Mouse (Mus musculus): ENCODE results near the gene Lgals3bp. TPM values are rescaled to one million over a fixed set of nuclear protein-coding genes. Genes with fewer than 3 reads are reported as not detected.
A peak's percentile ranks its signal among the peaks of the same experiment; 100 is the strongest.

The Lgals3bp gene
- polyA plus RNA-seq (2016; fragmentation: Nextera tagmentation; extraction: Ambion mirVana) = 5.1 and 6.2 TPM in 2 replicates

- Histone ChIP-seq H3K27me3 (ENCODE audit: insufficient read depth, poor library complexity, severe bottlenecking) (peaks cover 5% of the 10 kb centered on the region), H3K4me1 (peaks cover 56% of the 10 kb centered on the region), H3K36me3 (peaks cover 12% of the 10 kb centered on the region), H3K4me3 (no peak within 1 kb of the TSS), H3K9me3 (no peaks in the 10 kb centered on the region), H3K27ac (peak within 1 kb of the TSS; percentile 86)
- 35% methylated on average over 7 of the region's 7 CpGs for WGBS
- peak; percentile 79 for DNase-seq (ENCODE audit: low spot score)
These were observed at the start of gene Lgals3bp for GRCm38 (mm10) chr11:118401760-118402280. Gene Lgals3bp, minus strand, starts transcription at chr11:118402092.

DNA sequence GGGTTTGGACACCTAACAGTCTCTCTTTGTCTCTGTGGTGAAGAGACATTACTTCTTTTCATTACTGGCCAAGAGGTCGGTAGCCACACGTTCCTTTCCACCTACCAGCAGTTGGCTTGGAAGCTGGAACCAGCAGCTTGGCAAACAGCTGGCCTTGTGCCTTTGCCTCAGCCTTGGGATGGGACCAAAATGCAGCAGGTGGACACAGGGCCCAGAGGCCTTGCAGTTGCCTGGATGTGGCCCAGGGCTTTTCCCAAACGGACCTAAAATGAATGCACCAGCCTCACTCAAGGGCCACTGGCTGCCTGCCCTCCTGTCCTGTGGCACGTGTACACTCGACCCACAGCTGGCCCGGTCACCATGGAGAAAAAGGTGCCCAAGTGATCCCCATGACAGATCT lies 49.3 kb upstream of the Lgals3bp start:
- Histone ChIP-seq H3K4me1 (peaks cover 10% of the 10 kb centered on the region; the same call in 1 of the 2 replicates), H3K4me3 (no peak overlapping the region), H3K27ac (no peak overlapping the region), H3K9me3 (no peaks in the 10 kb centered on the region), H3K36me3 (no peaks in the 10 kb centered on the region), H3K27me3 (ENCODE audit: insufficient read depth, poor library complexity, severe bottlenecking) (peaks cover 21% of the 10 kb centered on the region; the same call in 1 of the 2 replicates)
- DNase-seq (ENCODE audit: low spot score) = no peak
- WGBS = 81% methylated on average over 6 of the region's 6 CpGs

DNA sequence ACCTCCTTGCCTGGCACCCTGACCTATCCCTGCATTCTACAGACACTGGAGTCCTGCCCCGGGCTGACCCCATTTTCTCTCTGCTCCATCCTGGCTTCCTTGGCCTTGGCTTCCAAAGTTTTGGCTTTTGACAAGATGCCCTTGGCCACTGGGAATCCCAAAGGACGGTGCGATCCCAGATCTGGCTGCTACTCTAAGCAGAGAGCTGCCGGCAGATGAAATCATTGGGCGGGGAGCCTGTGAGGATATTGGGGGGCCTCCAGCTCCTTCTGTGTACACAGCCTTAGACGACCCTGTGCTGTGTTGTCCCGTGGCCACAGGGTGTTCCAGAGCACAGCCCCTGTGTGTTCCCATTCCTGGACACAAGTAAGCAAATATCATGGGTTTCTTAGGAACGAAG lies 46.5 kb upstream of the Lgals3bp start:
- no peaks in the 10 kb centered on the region for H3K9me3 ChIP-seq
- 77% methylated on average over 8 of the region's 8 CpGs for WGBS
- H3K4me1 ChIP-seq = 0 out of 2 replicates have a peak, but pooled peaks cover 4% of the 10 kb centered on the region
- H3K27ac ChIP-seq = no peak overlapping the region
- H3K27me3 ChIP-seq (ENCODE audit: insufficient read depth, poor library complexity, severe bottlenecking) = peaks cover 37% of the 10 kb centered on the region
- DNase-seq (ENCODE audit: low spot score) = no peak
- H3K36me3 ChIP-seq = no peaks in the 10 kb centered on the region
- no peak overlapping the region for H3K4me3 ChIP-seq

- Histone ChIP-seq H3K27me3 (ENCODE audit: insufficient read depth, poor library complexity, severe bottlenecking) (peaks cover 37% of the 10 kb centered on the region), H3K4me1 (peaks cover 12% of the 10 kb centered on the region), H3K36me3 (no peaks in the 10 kb centered on the region), H3K4me3 (no peak overlapping the region), H3K27ac (no peak overlapping the region), H3K9me3 (no peaks in the 10 kb centered on the region)
- DNase-seq (ENCODE audit: low spot score) = no peak
- 61% methylated on average over 4 of the region's 4 CpGs for WGBS
These were observed 45.5 kb upstream of the Lgals3bp start for GRCm38 (mm10) chr11:118447346-118447745.

GRCm38 (mm10) chr11:118445843-118446242 lies 44.0 kb upstream of the Lgals3bp start:
- H3K4me3 ChIP-seq = no peak overlapping the region
- no peak overlapping the region for H3K27ac ChIP-seq
- 15% methylated on average over 3 of the region's 3 CpGs for WGBS
- peaks cover 20% of the 10 kb centered on the region for H3K4me1 ChIP-seq
- DNase-seq (ENCODE audit: low spot score) = no peak
- H3K27me3 ChIP-seq (ENCODE audit: insufficient read depth, poor library complexity, severe bottlenecking) = peaks cover 37% of the 10 kb centered on the region
- no peaks in the 10 kb centered on the region for H3K9me3 ChIP-seq
- no peaks in the 10 kb centered on the region for H3K36me3 ChIP-seq

DNA sequence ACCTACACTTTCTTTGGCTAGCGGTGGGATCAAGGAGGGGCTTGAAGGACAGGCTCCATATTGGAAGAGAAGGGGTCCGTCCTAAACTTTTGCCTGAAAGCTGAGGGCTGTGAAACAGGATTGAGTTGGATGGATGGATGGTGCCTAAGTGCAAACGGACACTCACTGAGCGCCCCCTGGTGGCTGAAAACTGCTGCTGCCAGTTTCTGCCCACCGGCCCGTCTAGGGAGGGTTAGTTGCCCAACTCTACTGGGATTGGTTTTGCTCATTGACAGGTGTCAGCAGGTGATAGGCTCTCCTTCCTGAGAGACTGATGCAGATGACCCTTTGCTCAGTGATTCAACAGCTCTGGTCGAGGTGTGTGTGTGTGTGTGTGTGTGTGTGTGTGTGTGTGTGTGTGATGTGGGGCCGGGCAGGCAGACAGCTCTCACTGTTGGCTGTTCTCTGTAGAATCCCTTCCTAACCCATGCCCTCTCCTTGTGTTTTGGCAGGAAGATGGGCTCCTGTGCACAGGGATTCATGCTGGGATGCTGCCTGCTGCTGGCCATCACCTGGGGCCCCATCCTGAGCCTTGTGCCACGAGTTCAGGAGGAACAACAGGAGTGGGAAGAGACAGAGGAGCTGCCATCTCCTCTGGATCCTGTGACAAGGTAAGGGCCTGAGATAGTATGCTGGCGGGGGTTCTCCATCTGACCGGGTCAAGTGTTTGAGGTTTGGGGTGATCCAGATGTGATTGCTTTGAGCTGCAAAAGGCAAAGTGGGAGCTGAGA lies 41.5 kb upstream of the Lgals3bp start:
- Histone ChIP-seq H3K9me3 (no peaks in the 10 kb centered on the region), H3K4me1 (peaks cover 31% of the 10 kb centered on the region), H3K27ac (no peak overlapping the region), H3K36me3 (no peaks in the 10 kb centered on the region), H3K27me3 (ENCODE audit: insufficient read depth, poor library complexity, severe bottlenecking) (peaks cover 25% of the 10 kb centered on the region), H3K4me3 (no peak overlapping the region)
- 29% methylated on average over 11 of the region's 11 CpGs for WGBS
- DNase-seq (ENCODE audit: low spot score) = no peak

GRCm38 (mm10) chr11:118442691-118443090 lies 40.8 kb upstream of the Lgals3bp start:
- no peak for DNase-seq (ENCODE audit: low spot score)
- H3K27me3 ChIP-seq (ENCODE audit: insufficient read depth, poor library complexity, severe bottlenecking) = peaks cover 19% of the 10 kb centered on the region
- no peaks in the 10 kb centered on the region for H3K9me3 ChIP-seq
- WGBS = 40% methylated on average over 13 of the region's 13 CpGs
- no peak overlapping the region for H3K27ac ChIP-seq
- 0 out of 2 replicates have a peak overlapping the region, but pooled peaks have one; percentile 13 for H3K4me3 ChIP-seq
- no peaks in the 10 kb centered on the region for H3K36me3 ChIP-seq
- H3K4me1 ChIP-seq = peaks cover 31% of the 10 kb centered on the region

- WGBS = 40% methylated on average over 11 of the region's 11 CpGs
- no peaks in the 10 kb centered on the region for H3K9me3 ChIP-seq
- peak overlapping the region; percentile 17 for H3K27ac ChIP-seq
- H3K4me1 ChIP-seq = peaks cover 54% of the 10 kb centered on the region
- peaks cover 13% of the 10 kb centered on the region; the same call in 1 of the 2 replicates for H3K27me3 ChIP-seq (ENCODE audit: insufficient read depth, poor library complexity, severe bottlenecking)
- DNase-seq (ENCODE audit: low spot score) = no peak
- no peak overlapping the region for H3K4me3 ChIP-seq
- H3K36me3 ChIP-seq = no peaks in the 10 kb centered on the region
These were observed 36.9 kb upstream of the Lgals3bp start for GRCm38 (mm10) chr11:118438665-118439414.

GRCm38 (mm10) chr11:118436471-118436935 lies 34.6 kb upstream of the Lgals3bp start:
- Histone ChIP-seq H3K9me3 (no peaks in the 10 kb centered on the region), H3K4me3 (no peak overlapping the region), H3K27ac (no peak overlapping the region), H3K4me1 (peaks cover 59% of the 10 kb centered on the region), H3K27me3 (ENCODE audit: insufficient read depth, poor library complexity, severe bottlenecking) (peaks cover 9% of the 10 kb centered on the region; the same call in 1 of the 2 replicates), H3K36me3 (no peaks in the 10 kb centered on the region)
- 41% methylated on average over 6 of the region's 6 CpGs for WGBS
- DNase-seq (ENCODE audit: low spot score) = no peak

- 34% methylated on average over 13 of the region's 13 CpGs for WGBS
- H3K4me1 ChIP-seq = peaks cover 62% of the 10 kb centered on the region
These were observed 32.2 kb upstream of the Lgals3bp start for GRCm38 (mm10) chr11:118434093-118434492.

GRCm38 (mm10) chr11:118433398-118433868 lies 31.5 kb upstream of the Lgals3bp start:
- H3K9me3 ChIP-seq = no peaks in the 10 kb centered on the region
- 63% methylated on average over 10 of the region's 10 CpGs for WGBS
- H3K4me1 ChIP-seq = peaks cover 62% of the 10 kb centered on the region
- H3K4me3 ChIP-seq = peak overlapping the region; percentile 48
- DNase-seq (ENCODE audit: low spot score) = no peak
- H3K36me3 ChIP-seq = no peaks in the 10 kb centered on the region
- H3K27ac ChIP-seq = peak overlapping the region; percentile 79; the same call in 1 of the 2 replicates
- peaks cover 16% of the 10 kb centered on the region; the same call in 1 of the 2 replicates for H3K27me3 ChIP-seq (ENCODE audit: insufficient read depth, poor library complexity, severe bottlenecking)

More at GRCm38 (mm10) chr11:118434093-118434492, 32.2 kb upstream of the Lgals3bp start:
- Histone ChIP-seq H3K27ac (peak overlapping the region; percentile 79), H3K27me3 (ENCODE audit: insufficient read depth, poor library complexity, severe bottlenecking) (peaks cover 11% of the 10 kb centered on the region; the same call in 1 of the 2 replicates), H3K36me3 (no peaks in the 10 kb centered on the region), H3K4me3 (peak overlapping the region; percentile 48), H3K9me3 (no peaks in the 10 kb centered on the region)
- DNase-seq (ENCODE audit: low spot score) = no peak

GRCm38 (mm10) chr11:118431100-118431948 lies 29.4 kb upstream of the Lgals3bp start:
- Histone ChIP-seq H3K4me3 (no peak overlapping the region), H3K9me3 (no peaks in the 10 kb centered on the region), H3K27ac (0 out of 2 replicates have a peak overlapping the region, but pooled peaks have one; percentile 6), H3K36me3 (no peaks in the 10 kb centered on the region), H3K27me3 (ENCODE audit: insufficient read depth, poor library complexity, severe bottlenecking) (peaks cover 18% of the 10 kb centered on the region; the same call in 1 of the 2 replicates), H3K4me1 (peaks cover 77% of the 10 kb centered on the region)
- WGBS = 71% methylated on average over 16 of the region's 16 CpGs
- no peak for DNase-seq (ENCODE audit: low spot score)
